Mouse (Mus musculus): Measurements from ENCODE around the gene Icosl.
"Not testable (repeated sequence)": the region's sequence is repeated elsewhere in the genome, so short reads cannot be mapped to it uniquely, and the experiment has no call there.

Gene Icosl

DNA sequence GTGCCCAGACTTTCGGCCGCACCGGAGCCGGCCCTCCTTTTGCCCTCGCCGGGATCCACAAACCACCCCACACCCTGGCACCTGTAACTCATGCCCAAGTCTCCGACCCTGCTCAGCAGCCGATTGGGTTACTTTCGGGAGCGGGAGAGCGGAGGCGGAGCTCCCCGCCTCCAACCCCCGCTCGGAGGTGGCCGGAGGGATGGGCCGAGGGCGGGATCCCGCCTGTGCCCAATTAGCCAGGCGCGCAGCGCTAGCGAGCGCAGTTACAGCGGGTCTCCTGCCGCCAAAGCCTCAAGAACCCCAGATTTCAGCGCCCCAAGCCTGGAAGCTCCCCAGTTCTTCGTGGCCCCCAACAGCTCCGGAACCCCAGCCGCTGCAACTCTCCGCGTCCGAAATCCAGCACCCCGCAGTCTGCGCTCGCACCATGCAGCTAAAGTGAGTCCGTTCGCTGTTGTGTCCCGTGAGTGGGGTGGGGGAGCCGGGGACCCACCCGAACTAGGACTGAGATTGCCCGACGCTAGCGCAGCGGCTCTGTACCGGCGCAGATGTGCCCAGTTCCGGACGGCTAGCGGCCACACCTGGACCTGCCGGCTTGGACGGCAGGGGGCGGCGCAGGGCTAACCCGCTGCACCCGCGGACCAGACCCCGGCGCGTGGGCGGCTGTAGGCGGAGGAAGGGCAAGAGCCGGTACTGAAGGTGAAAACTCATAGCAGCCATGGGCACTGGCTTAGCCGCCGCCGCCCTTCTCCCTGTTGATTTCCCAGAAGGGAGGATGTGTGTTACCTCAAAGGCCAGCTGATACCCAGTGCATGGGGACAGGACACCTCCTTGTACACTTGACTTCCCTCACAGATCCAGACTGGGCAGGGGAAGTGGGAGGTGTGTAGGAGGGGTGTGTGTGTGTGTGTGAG is at the start of gene Icosl:
Gene Icosl (plus strand): TSS at position 202 of the 911 bp plus-strand sequence.
- DNase-seq = peak; percentile 78 to 82

DNA sequence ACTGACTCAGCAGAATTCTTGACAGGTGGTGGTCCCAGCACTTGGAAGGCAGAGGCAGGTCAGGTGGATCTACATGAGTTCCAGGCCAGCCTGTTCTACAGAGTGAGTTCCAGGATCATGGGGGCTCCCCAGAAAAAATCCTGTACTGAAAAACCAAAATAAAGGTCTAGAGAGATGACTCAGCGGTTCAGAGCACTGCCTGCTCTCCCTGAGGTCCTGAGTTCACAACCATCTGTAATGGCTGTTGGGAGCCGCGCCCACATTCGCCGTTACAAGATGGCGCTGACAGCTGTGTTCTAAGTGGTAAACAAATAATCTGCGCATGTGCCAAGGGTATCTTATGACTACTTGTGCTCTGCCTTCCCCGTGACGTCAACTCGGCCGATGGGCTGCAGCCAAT is 49.1 kb upstream of the Icosl start:
- DNase-seq = not testable (repeated sequence)

DNA sequence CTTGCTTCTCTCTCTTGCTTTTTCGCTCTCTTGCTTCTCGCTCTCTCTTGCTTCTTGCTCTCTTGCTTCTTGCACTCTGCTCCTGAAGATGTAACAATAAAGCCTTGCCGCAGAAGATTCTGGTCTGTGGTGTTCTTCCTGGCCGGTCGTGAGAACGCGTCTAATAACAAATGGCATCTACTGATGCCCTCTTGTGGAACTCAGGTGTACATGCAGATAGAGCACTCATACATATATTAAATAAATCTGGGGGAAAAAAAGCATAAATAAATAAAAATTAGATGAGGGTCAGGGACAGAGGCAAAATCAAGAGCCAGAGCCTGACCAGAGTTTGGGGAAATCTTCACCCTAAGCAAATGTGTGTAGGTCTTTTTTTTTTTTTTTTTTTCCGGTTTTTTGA is 43.6 kb upstream of the Icosl start:
- not testable (repeated sequence) for DNase-seq

DNA sequence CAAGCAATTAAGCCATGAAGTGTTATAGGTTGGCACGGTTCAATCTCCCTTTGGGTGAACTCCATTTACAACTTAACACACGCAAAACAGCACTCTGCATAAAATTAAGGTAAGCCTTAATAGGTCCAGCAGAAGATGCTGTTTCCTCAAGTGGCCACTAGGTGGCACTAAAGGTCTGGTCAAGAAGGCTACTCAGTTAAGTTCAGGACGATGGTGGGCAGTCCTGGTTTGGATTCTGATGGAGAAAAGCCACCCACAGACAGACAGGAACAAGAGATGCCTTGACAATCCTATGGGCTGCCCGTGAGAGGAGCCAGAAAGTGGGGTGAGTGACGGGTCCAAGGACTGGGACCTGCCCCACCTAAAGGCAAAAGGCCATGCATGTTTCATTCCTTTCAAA is 41.0 kb upstream of the Icosl start:
- DNase-seq = peak; percentile 86 to 91

DNA sequence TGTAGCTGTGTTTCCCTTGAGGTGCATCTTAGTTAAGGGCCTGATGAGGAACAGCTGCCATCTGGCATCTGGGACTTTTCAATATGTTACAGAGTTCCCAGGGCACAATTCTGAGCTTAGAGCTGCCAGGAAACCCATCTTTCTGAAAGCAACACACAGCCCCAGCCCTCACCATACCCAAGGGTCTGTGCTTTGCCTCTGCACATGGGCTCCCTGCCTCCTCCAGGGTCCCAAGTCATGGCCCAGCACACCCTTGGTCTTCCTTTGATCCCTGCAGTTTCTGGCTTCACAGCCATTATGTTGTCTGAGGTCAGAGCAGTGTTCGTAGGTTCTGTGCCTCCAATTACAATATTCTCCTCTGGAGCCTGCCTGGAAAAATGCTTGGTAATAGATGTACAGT is 40.0 kb upstream of the Icosl start:
- no peak for DNase-seq

DNA sequence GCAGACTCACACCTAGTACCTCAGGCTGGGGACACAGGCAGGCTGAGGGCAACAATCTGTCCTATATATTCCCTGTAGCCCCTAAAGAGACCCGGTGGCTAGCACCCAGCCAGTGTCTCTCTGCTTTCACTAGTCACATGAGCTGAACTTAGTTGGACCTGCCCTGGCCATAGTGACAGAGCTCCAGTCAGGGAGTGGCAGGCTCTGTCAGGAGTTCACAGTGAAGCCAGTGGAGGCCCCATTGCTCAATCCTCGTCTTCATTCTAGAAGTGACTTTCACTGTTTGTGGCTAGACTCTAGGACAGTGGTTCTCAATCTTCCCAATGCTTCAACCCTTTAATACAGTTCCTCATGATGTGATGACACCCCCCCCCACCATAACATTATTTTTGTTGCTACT is 37.1 kb upstream of the Icosl start:
- DNase-seq = no peak

DNA sequence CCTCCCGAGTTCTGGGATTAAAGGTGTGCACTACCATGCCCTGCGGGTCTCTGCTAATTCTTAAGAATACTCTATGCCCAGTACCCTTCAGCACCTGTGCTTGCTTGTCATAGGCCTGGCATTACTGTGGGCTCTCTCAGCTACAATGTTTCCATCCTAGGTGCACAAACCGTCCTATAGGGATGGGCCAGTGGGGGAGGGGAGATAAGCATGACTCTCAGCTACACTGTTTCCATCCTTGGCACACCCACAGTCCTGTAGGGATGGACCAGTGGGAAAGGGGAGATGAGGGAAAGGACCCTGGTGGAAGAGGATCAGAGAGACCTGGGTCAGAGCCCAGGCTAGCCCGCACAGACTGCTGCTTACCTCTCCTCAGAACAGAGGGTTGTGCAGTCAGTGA is 32.0 kb upstream of the Icosl start:
- no peak for DNase-seq

DNA sequence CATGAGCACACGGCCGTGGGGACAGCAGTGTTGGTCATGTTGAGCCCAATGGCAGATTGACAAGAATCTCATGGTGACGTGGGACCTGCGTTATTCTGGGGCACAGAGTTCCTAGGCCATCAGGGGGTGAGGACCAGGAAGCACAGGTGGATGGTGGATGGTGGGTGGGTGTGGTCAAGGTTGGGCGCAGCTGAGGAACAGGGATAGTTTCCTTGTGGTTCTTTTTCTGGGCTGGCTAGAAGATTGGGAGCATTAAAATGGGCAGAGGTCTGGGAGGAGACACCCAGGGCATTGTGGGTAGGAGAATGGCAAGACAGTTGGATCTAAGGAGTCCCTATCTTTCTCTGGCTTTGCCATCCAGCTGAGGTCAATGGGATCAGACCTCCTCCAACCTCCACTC is 27.5 kb upstream of the Icosl start, which contains the start of gene Dnmt3l:
Gene Dnmt3l (plus strand): TSS at position 301 of the 400 bp plus-strand sequence.
- DNase-seq = no peak

DNA sequence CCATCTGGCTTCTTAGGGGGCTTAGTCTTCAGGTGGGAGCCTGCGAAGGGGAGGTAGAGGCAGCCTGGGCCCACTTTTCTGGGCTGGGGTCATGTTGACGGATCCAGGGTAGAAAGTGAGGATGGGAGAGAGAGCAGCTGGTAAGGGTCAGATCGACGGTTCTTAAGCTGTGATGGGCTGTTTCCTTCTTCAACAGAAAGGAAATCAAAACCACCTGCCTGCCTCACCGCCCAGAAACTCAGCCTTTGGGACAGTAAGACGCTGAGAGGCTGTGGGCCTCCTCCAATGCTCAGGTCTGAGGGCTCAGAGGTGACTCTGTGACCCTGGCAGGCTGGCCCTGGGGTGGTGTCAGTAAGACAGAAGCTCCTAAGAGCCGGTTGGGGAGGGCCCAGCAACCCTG is 27.0 kb upstream of the Icosl start:
- no peak for DNase-seq

DNA sequence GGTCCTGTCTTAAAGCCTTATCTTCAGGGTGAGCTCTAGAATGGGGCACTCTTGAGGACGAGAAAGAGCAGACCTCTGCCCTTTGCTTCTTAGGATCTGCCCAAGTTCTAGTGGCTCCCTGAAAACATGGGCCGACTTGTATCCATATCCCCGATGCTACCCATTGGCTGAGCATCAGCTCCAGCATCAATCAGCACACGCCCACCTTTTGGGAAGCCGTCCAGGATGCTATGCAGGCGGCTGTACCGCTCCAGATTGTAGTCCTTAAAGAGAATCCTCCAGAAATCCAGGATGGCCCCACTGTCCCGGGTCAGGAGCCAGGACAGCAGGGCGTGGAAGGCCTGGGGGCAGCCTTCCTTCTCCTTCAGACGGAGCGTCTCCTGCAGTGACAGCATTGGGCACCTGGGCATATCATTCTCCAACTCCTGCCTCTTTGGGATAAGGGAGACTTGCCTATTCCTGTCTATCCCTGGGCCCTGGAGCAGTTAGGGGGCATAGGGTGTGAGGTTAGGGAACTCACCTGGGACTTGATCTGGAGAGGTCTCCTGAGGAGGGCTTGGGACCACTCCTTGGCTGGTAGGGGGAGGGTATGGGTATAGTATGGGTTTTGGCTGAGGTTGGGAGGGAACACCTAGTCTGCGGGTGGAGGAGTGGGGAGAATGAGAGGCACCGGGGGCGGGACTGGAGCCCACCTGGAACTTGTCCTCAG is 26.3 kb upstream of the Icosl start:
- DNase-seq = no peak

DNA sequence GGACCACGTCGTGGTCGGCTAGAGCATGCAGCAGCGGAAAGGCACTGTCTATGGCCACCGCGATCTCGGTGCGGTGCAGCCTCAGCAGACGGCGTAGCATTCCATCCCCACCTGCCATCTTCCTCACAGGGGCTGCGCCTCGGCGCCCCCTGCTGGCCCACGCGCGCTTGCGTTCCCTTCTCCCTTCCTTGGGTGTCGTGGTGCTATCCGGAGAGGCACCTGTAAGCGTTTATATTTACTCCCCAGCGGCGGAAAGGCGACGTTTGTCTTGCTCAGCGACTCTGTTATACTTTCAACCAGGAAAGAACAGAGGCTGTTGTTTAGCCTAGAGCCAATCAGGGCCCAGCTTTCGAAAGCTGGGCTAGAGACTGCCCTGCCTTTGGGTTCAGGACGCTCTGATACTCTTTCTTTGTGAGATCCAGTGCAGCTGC is 25.7 kb upstream of the Icosl start, which contains the start of gene Aire:
Gene Aire (minus strand): TSS at position 205 of the 431 bp plus-strand sequence.
- DNase-seq = peak; percentile 69 to 75

DNA sequence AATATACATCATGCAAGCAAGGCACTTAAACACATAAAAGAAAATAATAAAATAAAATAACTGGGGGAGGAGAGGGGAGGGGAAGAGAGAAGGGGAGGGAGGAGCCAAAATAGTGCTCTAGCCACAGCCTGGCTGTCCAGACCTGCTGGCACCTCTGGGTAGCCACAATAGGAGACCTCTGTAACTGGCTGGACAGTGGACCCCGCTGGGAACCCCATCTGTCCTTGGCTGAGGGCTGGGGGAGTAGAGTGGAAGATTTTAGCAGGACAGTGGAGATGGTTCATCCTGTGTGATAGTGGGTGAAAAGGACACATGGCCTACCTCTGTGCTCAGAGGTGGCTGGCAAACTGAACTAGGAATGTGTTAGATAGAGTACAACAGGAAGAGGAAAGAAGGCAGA is 24.6 kb upstream of the Icosl start:
- DNase-seq = peak; percentile 33 to 45

DNA sequence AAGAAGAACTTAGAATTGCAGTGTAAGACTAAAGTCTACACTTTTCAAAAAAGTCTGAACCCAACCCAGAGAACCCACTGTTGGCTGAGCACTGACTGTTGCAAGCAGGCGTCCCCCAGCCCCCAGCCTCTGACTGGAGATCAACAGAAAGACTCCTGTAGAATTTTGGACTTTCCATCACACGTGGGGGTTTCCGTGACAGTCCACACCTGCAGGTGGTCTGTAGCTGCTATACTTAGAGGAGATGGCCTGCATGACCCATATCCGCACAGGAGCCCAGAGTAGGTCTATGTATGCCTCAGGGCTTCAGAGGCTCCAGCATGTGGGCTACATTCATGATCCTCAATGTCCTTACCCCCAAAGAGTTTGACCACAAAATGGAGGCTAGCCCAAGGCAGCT is 22.7 kb upstream of the Icosl start:
- DNase-seq = no peak

DNA sequence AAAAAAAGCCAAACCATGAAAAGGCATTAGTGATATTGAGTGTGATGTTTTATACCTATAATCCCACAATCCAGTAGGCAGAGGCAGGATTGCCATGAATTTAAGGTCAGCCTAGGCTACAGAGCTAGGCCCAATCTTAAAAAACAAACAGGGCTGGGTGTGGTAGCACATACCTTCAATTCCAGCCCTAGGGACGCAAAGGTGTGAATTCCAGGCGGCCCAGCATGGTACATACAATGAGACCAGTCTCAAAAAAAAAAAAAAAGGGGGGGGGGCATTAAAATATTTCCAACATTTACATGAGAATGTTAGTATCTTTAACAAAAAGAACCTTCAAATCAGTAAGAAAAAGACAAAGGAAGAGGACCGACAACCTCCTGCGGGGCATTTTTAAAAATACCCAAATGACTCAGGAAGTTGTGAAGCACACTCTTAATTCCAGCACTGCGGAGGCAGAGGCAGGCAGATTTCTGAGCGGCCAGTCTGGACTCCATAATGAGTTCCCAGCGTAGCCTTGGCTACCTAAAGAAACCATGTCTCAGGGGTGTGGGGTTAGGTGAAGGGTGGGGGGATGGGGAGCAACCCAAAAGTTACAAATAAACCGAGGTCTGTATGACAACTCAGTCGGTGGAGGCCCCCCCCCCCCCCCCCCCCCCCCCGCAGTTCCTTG is 20.9 kb upstream of the Icosl start:
- DNase-seq = no peak

DNA sequence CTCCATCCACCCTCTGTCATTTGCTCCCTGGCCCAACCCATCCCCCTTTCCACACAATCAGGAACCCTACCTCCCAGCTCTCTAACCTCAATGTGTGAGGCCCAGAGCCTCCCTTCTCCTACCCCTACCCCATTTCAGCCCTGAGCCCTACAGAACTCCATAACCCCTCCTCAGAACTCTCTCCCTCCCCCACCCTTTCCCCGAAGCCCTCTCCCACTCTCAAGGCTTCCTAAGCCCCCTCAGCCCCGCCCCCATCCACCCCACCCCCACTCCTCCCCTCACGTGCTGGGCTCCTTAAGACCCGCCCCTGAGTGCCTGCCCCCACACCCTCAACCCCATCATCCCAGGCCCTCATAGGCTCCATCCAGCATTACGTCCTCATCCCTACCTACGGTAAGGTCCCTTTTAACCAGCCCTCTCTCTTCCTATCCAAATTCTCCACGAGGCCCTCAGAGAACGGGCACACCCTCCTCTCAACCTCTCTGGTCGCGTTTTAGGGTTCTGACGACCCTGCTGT is 19.5 kb upstream of the Icosl start:
- DNase-seq = no peak

DNA sequence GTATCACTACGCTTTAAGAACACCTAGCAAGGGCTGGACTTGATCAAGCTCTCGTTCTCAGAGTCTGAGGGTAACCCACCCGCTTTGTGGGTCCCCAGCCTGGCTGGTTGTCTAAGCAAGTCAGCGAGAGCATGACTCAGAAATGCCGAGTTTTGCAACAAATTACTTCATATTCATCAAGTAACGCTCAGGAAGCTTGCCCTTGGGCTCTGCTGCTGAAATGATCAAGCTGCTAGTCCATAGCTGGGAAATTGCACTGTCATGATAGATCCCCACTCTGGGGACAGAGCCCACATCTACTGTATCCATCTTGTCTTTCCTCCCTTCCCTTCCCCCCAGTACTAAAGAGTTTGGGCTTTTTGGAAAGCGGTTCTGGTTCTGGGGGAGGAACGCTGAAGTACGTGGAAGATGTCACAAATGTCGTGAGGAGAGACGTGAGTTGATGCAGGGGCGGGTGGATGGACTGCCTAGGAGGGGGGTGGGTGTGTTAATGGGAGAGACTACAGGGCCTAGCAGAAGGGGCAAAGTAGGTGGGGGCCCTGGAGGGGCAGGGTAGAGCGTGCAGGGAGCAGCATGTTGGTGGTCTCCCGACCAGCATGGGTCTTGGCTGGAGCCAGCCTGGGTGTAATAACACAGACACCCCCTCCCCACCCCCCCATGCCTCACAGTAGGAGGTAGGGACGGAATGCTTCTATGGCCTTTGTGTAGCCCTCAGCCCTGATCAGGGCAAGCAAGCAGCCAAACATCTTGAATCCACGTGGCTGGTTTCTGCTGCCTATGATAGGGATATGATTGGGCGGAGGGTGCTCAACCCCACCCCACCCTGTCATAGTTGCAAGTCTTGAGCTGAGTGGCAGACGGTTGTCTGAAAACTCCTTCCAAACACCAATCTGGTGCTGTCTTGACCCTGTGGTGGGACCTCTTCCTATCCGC is 14.2 kb upstream of the Icosl start:
- DNase-seq = no peak

DNA sequence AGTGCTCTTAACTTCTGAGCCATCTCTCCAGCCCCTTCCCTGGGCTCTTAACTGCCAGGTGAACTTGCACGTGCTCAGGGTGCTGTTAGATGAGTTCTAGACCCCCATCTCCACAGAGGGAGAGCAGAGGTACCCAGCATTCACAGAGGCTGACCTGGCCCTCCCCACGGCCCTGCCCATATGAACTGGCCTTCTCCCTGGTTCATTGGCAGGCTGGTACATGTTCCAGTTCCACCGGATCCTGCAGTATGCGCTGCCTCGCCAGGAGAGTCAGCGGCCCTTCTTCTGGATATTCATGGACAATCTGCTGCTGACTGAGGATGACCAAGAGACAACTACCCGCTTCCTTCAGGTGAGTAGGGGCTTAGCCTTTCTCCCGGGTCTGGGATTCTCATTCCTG is 12.0 kb upstream of the Icosl start:
- DNase-seq = no peak

DNA sequence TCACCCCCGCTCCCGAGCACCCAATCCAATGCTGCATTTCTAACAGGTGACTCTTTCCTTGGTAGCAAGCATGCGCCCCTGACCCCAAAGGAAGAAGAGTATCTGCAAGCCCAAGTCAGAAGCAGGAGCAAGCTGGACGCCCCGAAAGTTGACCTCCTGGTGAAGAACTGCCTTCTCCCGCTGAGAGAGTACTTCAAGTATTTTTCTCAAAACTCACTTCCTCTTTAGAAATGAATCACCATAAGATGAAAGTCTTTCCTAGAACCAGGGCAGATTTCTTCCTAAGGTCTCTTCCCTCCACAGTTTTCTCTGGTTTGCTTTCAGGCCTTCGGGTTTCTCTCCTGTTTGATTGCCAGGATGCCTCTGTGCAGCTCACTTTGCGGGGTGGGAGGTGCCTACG is 6.0 kb upstream of the Icosl start:
- DNase-seq = no peak

DNA sequence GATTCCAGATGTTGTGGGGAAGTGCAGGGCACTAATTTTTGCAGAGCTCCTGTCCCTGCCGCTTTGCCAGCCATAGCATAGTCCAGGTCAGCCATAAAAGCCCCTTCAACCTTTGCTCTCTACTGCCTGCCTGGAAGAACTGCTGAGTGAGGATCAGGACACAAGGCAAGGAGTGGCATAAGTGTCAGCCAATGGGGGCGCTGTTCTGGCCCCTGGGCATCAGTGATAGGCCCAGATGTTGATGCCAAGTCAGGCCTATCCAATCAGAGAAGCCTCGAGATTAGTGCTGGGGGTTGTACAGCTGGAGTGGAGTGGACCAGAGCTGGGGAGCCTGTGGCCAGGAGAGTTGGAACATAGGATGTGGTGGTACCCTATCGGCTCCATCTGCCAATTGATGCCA is 1.9 kb upstream of the Icosl start:
- DNase-seq = no peak

DNA sequence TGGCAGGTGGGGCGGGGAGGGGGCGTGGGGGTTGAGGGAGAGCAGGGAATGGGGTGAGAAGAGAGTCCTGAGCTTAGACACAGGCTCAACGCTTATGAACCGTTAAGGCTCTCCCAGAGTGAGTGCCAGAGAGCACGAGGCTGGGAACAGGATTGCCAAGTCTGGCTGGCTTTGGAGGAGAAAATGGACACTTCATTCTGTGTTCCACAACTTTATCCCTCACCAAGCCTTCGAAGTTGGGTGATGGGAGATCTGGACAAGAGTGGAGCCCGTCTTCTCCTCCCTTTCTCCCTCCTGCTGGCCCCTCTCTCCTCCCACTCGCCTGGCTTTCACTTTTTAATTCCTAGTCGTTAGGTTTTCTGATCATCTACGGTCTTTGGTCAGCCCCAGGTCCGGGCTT is 561 bp upstream of the Icosl start:
- no peak for DNase-seq

DNA sequence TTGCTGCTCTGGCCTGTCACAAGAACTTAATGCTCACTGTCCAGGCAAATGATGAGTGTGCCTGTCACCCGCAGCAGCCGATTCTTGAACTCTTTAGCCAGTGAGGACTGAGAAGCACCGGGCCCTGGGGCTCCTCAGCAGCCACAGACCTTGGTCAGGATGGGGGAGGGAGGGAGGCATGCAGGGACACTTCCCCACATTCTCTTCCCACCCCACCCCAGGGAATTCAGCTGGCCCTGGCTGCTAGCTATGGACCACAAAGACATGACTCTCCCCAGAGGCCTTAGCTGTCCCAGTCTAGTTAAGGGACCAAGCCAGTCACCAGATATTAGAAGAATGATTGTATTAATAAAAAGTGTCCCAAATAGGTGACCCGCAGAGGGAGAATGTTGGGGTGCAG is 5.0 kb downstream of the Icosl start:
- DNase-seq = no peak

DNA sequence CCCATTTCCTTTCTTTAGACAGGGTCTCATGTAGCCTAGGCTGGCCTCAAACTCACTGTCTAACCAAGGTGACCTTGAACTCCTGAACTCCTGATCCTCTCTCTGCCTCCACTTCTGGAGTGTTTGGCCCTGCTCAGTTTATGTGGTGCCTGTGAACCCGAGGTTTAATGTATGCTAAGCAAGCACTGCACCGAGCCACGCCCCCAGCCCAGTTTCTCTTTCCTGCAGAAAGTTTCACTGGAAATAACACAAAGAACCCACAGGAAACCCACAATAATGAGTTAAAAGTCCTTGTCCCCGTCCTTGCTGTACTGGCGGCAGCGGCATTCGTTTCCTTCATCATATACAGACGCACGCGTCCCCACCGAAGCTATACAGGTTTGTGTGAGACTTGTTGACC is 5.9 kb downstream of the Icosl start:
- DNase-seq = no peak

All from cerebellum, postnatal 14 days (tissue).